Mouse (Mus musculus) embryonic facial prominence, embryonic 13.5 days (tissue): ENCODE results near the gene Ddx31. TPM values are rescaled to one million over a fixed set of nuclear protein-coding genes. Genes with fewer than 3 reads are reported as not detected.

Source experiments
- ATAC-seq: fragments of 200-750 bp; cut with Nextera tagmentation; 2 replicates; pipeline ENCODE4 v1.8.0; 2017; ENCODE audit warnings: low read depth; ENCODE audit not compliant: insufficient number of reproducible peaks, insufficient read depth, low FRiP score, low TSS enrichment
- H3K27ac ChIP-seq: fragments of 300-500 bp; sonication (generic); 2 replicates; pipeline ENCODE4 v1.5.1; 2015; ENCODE audit warnings: moderate library complexity, mild to moderate bottlenecking, inconsistent platforms
- H3K27me3 ChIP-seq: fragments of 300-500 bp; sonication (generic); 2 replicates; pipeline ENCODE4 v1.6.1; 2015; ENCODE audit warnings: mild to moderate bottlenecking, inconsistent platforms
- H3K36me3 ChIP-seq: fragments of 300-500 bp; sonication (generic); 2 replicates; pipeline ENCODE4 v1.6.1; 2015; ENCODE audit warnings: mild to moderate bottlenecking, inconsistent platforms
- H3K4me1 ChIP-seq: fragments of 300-500 bp; sonication (generic); 2 replicates; pipeline ENCODE4 v1.6.1; 2015; ENCODE audit warnings: inconsistent platforms
- H3K4me2 ChIP-seq: fragments of 300-500 bp; sonication (generic); 2 replicates; pipeline ENCODE4 v1.6.1; 2015; ENCODE audit warnings: moderate library complexity, mild to moderate bottlenecking, inconsistent platforms
- H3K4me3 ChIP-seq: fragments of 300-500 bp; sonication (generic); 2 replicates; pipeline ENCODE4 v1.5.1; 2015; ENCODE audit warnings: mild to moderate bottlenecking, inconsistent platforms
- H3K9ac ChIP-seq: fragments of 300-500 bp; sonication (generic); 2 replicates; pipeline ENCODE4 v1.6.1; 2015; ENCODE audit warnings: mild to moderate bottlenecking, inconsistent platforms
- H3K9me3 ChIP-seq: fragments of 300-500 bp; sonication (generic); 2 replicates; pipeline ENCODE4 v1.6.1; 2016; ENCODE audit warnings: inconsistent platforms
- WGBS: fragments of 180-500 bp; shearing (Covaris S2); methylation state at CpG from one replicate; pipeline ENCODE4 v1.1.7; 2015; ENCODE audit warnings: mixed read lengths; 5-methylcytosine and 5-hydroxymethylcytosine counted together
- polyA plus RNA-seq: library from polyadenylated mRNA; unstranded; fragments of >200 nt; fragmentation: Nextera tagmentation; extraction: Ambion mirVana; gene quantifications from 2 replicates; pipeline ENCODE4 v1.2.1, GENCODE M21; 2015

Gene Ddx31
- polyA plus RNA-seq, 1 experiment from 2014 or later = 16.5 TPM

GRCm38 (mm10) chr2:28905561-28905960 is 65.4 kb downstream of the Ddx31 start:
- Histone ChIP-seq H3K36me3 (peaks cover 36% of the 10 kb centered on the region), H3K9me3 (no peaks in the 10 kb centered on the region), H3K4me2 (no peak overlapping the region), H3K27ac (no peak overlapping the region), H3K27me3 (peaks cover 51% of the 10 kb centered on the region), H3K4me1 (peaks cover 19% of the 10 kb centered on the region), H3K4me3 (no peak overlapping the region), H3K9ac (no peak overlapping the region)
- no peak for ATAC-seq
- WGBS = 59% methylated on average over 4 of the region's 4 CpGs

- Histone ChIP-seq H3K27me3 (peaks cover 74% of the 10 kb centered on the region), H3K4me3 (peak overlapping the region; percentile 21), H3K4me1 (peaks cover 25% of the 10 kb centered on the region), H3K27ac (no peak overlapping the region), H3K9ac (no peak overlapping the region), H3K4me2 (peak overlapping the region; percentile 42), H3K9me3 (no peaks in the 10 kb centered on the region), H3K36me3 (peaks cover 21% of the 10 kb centered on the region)
- ATAC-seq = no peak
- 3% methylated on average over 10 of the region's 10 CpGs for WGBS
These were observed 67.6 kb downstream of the Ddx31 start for GRCm38 (mm10) chr2:28907691-28908388.

- Histone ChIP-seq H3K9ac (no peak overlapping the region), H3K4me3 (peak overlapping the region; percentile 21), H3K9me3 (no peaks in the 10 kb centered on the region), H3K4me1 (peaks cover 25% of the 10 kb centered on the region), H3K27ac (no peak overlapping the region), H3K4me2 (peak overlapping the region; percentile 42), H3K36me3 (peaks cover 21% of the 10 kb centered on the region), H3K27me3 (peaks cover 81% of the 10 kb centered on the region)
- 1% methylated on average over 39 of the region's 39 CpGs for WGBS
- ATAC-seq = no peak
These were observed 68.4 kb downstream of the Ddx31 start for GRCm38 (mm10) chr2:28908389-28909153.

GRCm38 (mm10) chr2:28909186-28909817 is 69.1 kb downstream of the Ddx31 start:
- Histone ChIP-seq H3K4me1 (peaks cover 25% of the 10 kb centered on the region), H3K36me3 (peaks cover 21% of the 10 kb centered on the region), H3K4me2 (no peak overlapping the region), H3K4me3 (peak overlapping the region; percentile 7), H3K9me3 (no peaks in the 10 kb centered on the region), H3K9ac (no peak overlapping the region), H3K27me3 (peaks cover 89% of the 10 kb centered on the region), H3K27ac (no peak overlapping the region)
- ATAC-seq = no peak
- 1% methylated on average over 41 of the region's 41 CpGs for WGBS

- WGBS = 5% methylated on average over 25 of the region's 25 CpGs
- no peak overlapping the region for H3K27ac ChIP-seq
- no peak overlapping the region for H3K9ac ChIP-seq
- no peak overlapping the region for H3K4me2 ChIP-seq
- no peak for ATAC-seq
- H3K27me3 ChIP-seq = peaks cover 96% of the 10 kb centered on the region
- no peak overlapping the region for H3K4me3 ChIP-seq
- H3K36me3 ChIP-seq = peaks cover 14% of the 10 kb centered on the region
- no peaks in the 10 kb centered on the region for H3K9me3 ChIP-seq
- peaks cover 25% of the 10 kb centered on the region for H3K4me1 ChIP-seq
These were observed 69.9 kb downstream of the Ddx31 start for GRCm38 (mm10) chr2:28909818-28910710.

- Histone ChIP-seq H3K9me3 (no peaks in the 10 kb centered on the region), H3K36me3 (peaks cover 6% of the 10 kb centered on the region), H3K9ac (no peak overlapping the region), H3K27me3 (peaks cover 100% of the 10 kb centered on the region), H3K4me3 (no peak overlapping the region), H3K4me1 (peaks cover 25% of the 10 kb centered on the region), H3K4me2 (no peak overlapping the region), H3K27ac (no peak overlapping the region)
- no peak for ATAC-seq
- 1% methylated on average over 3 of the region's 3 CpGs for WGBS
These were observed 70.7 kb downstream of the Ddx31 start for GRCm38 (mm10) chr2:28910877-28911276.

GRCm38 (mm10) chr2:28911331-28912038 is 71.3 kb downstream of the Ddx31 start:
- H3K4me2 ChIP-seq = no peak overlapping the region
- H3K27me3 ChIP-seq = peaks cover 100% of the 10 kb centered on the region
- no peak overlapping the region for H3K9ac ChIP-seq
- H3K4me3 ChIP-seq = peak overlapping the region; percentile 9
- 1% methylated on average over 44 of the region's 44 CpGs for WGBS
- no peak for ATAC-seq
- peaks cover 25% of the 10 kb centered on the region for H3K4me1 ChIP-seq
- H3K27ac ChIP-seq = no peak overlapping the region
- H3K9me3 ChIP-seq = no peaks in the 10 kb centered on the region
- peaks cover 4% of the 10 kb centered on the region for H3K36me3 ChIP-seq

- Histone ChIP-seq H3K9ac (no peak overlapping the region), H3K4me2 (no peak overlapping the region), H3K4me3 (no peak overlapping the region), H3K27me3 (peaks cover 100% of the 10 kb centered on the region), H3K36me3 (no peaks in the 10 kb centered on the region), H3K9me3 (no peaks in the 10 kb centered on the region), H3K27ac (no peak overlapping the region), H3K4me1 (peaks cover 25% of the 10 kb centered on the region)
- ATAC-seq = no peak
- WGBS = under 1% methylated on average over 33 of the region's 33 CpGs
These were observed 72.0 kb downstream of the Ddx31 start for GRCm38 (mm10) chr2:28912039-28912700.

GRCm38 (mm10) chr2:28912961-28913360 is 72.8 kb downstream of the Ddx31 start:
- no peak overlapping the region for H3K9ac ChIP-seq
- no peak for ATAC-seq
- no peak overlapping the region for H3K27ac ChIP-seq
- no peaks in the 10 kb centered on the region for H3K36me3 ChIP-seq
- 1% methylated on average over 4 of the region's 4 CpGs for WGBS
- no peak overlapping the region for H3K4me3 ChIP-seq
- H3K9me3 ChIP-seq = no peaks in the 10 kb centered on the region
- H3K4me2 ChIP-seq = no peak overlapping the region
- H3K4me1 ChIP-seq = peaks cover 27% of the 10 kb centered on the region
- peaks cover 100% of the 10 kb centered on the region for H3K27me3 ChIP-seq

- Histone ChIP-seq H3K27ac (no peak overlapping the region), H3K36me3 (no peaks in the 10 kb centered on the region), H3K9me3 (no peaks in the 10 kb centered on the region), H3K4me1 (peaks cover 17% of the 10 kb centered on the region), H3K9ac (no peak overlapping the region), H3K4me2 (no peak overlapping the region), H3K27me3 (peaks cover 100% of the 10 kb centered on the region), H3K4me3 (no peak overlapping the region)
- WGBS = 3% methylated on average over 2 of the region's 2 CpGs
- no peak for ATAC-seq
These were observed 73.9 kb downstream of the Ddx31 start for GRCm38 (mm10) chr2:28914121-28914520.
